Mouse (Mus musculus): ENCODE measurements around the gene Bcl2l2.

DNA sequence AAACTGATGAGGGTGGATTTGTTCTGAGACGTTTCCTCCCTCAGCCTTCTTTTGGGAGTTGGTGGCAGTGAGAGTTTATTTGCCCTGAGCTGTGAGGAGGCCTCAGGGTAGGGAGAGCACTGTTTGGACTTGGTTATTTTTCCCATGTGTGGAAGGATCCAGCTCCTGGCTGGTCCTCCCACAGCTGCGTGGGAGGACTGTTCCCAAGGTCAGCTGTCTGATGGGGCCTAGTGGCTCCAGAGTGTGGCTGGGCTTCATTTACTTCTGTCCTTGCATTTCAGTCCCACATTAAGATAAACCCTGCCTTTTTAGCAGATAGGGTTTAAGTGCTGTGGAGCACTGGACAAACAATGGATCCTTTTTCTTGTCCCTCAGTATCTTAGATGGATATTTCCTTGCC lies 14.3 kb downstream of the Bcl2l2 start:
- TF ChIP-seq MAFK (IDR thresholded peaks at IDR 0.05; ENCODE audit: insufficient read depth, low read depth, low read length) (no peak), CHD2 (IDR thresholded peaks at IDR 0.05; ENCODE audit: low read depth, low read length) (no peak), ZC3H11A (IDR thresholded peaks at IDR 0.05; ENCODE audit: borderline replicate concordance, low read depth, low read length) (no peak)

All from ES-E14 (cell line).